Mouse (Mus musculus) cerebellum, adult 2 months (tissue): ENCODE results near the gene Isx.

Experiments
- CTCF ChIP-seq: fragments of 200-500 bp; IDR thresholded peaks from 2 replicates; pipeline ENCODE4 v1.5.1; 2011; ENCODE audit warnings: low read depth, mild to moderate bottlenecking, control low read depth, low read length, moderate library complexity, borderline replicate concordance; ENCODE audit not compliant: insufficient read depth
- POLR2A ChIP-seq: fragments of 200-500 bp; IDR thresholded peaks from 2 replicates; pipeline ENCODE4 v1.6.1; 2011; ENCODE audit warnings: low read length, control low read depth, borderline replicate concordance; ENCODE audit not compliant: insufficient read depth

DNA sequence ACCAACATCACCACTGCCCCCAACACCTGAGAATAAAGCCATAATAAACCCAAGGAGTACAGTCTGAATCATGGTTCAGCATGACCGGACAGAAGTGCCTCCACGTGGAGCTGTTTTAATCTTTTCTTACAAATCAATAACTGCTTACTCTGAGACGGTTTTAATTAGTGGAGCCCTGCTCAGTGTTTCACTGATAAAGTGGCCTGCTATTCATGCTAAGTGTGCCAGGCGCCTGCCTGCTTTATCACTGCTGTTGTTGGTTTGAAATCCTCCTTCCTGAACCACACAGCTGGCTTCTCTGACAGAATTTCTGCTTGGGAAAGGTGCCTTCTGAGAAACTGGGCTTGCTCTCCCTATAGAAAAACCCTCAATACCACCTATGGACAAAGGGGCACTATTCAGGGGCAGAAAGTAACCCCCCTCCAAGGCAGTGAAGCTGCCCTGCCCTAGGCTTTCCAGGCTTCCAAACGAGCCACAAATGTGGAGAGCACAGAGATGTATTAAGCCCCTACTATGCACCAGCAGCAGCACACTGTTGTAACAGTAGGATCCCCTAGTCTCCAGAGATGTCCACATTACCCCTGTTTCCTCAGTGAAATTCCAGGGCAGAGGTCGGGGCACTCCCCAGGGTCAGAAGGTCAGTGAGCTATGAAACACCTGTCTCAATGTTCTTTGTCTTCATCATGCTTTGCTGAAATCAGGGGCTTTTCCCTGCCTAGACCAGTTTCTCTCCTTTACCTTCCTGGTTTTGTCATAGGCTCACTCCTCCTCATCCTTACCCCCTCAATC lies 30.3 kb downstream of the Isx start:
- no peak for TF ChIP-seq CTCF
- TF ChIP-seq POLR2A = no peak
